Mouse (Mus musculus): ENCODE data around the gene Fads1. TPM values are rescaled to one million over a fixed set of nuclear protein-coding genes. Genes with fewer than 3 reads are reported as not detected.

Gene Fads1
- polyA plus RNA-seq, 1 experiment from 2014 or later: 89.6 TPM

GRCm38 (mm10) chr19:10183299-10183983, 753 bp downstream of the Fads1 start:
- H3K27ac ChIP-seq: peak overlapping the region; percentile 95
- under 1% methylated on average over 35 of the region's 35 CpGs for WGBS
- H3K4me1 ChIP-seq: peaks cover 24% of the 10 kb centered on the region
- H3K9me3 ChIP-seq: 0 out of 2 replicates have a peak, but pooled peaks cover 2% of the 10 kb centered on the region
- peak; percentile 91 for DNase-seq (ENCODE audit: low spot score)
- H3K27me3 ChIP-seq (ENCODE audit: insufficient read depth, poor library complexity, severe bottlenecking): no peaks in the 10 kb centered on the region
- H3K36me3 ChIP-seq: peaks cover 40% of the 10 kb centered on the region
- H3K4me3 ChIP-seq: peak overlapping the region; percentile 82

DNA sequence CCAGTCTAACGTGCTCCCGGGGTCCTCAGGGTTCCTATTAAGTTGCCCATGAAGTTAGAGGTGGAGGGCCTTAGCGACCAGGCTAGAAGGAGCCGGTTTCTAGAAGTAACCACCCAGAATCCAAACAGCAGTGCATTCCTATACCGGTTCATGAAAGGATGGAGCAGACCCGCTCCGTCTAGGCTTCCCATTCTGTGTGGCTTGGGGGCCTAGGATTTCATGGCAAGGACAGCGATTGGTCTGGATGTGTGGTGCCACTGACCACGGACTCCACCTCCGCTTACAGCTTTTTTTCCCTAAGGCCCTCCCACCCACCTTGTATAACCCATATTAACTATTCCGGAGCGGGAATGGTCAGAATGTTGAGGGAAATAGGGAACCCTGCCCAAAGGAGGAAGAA, 1.4 kb downstream of the Fads1 start:
- peak overlapping the region; percentile 82 for H3K4me3 ChIP-seq
- no peaks in the 10 kb centered on the region for H3K9me3 ChIP-seq
- no peak for DNase-seq (ENCODE audit: low spot score)
- no peaks in the 10 kb centered on the region for H3K27me3 ChIP-seq (ENCODE audit: insufficient read depth, poor library complexity, severe bottlenecking)
- 33% methylated on average over 12 of the region's 12 CpGs for WGBS
- H3K27ac ChIP-seq: peak overlapping the region; percentile 95
- peaks cover 47% of the 10 kb centered on the region for H3K36me3 ChIP-seq
- H3K4me1 ChIP-seq: peaks cover 24% of the 10 kb centered on the region

GRCm38 (mm10) chr19:10185876-10186275, 3.2 kb downstream of the Fads1 start:
- DNase-seq (ENCODE audit: low spot score): no peak
- peaks cover 24% of the 10 kb centered on the region for H3K4me1 ChIP-seq
- H3K4me3 ChIP-seq: no peak overlapping the region
- no peaks in the 10 kb centered on the region for H3K9me3 ChIP-seq
- 89% methylated on average over 3 of the region's 3 CpGs for WGBS
- H3K36me3 ChIP-seq: peaks cover 64% of the 10 kb centered on the region
- H3K27ac ChIP-seq: no peak overlapping the region
- no peaks in the 10 kb centered on the region for H3K27me3 ChIP-seq (ENCODE audit: insufficient read depth, poor library complexity, severe bottlenecking)

GRCm38 (mm10) chr19:10186569-10186968, 3.9 kb downstream of the Fads1 start:
- peaks cover 70% of the 10 kb centered on the region for H3K36me3 ChIP-seq
- H3K4me1 ChIP-seq: peaks cover 31% of the 10 kb centered on the region

DNA sequence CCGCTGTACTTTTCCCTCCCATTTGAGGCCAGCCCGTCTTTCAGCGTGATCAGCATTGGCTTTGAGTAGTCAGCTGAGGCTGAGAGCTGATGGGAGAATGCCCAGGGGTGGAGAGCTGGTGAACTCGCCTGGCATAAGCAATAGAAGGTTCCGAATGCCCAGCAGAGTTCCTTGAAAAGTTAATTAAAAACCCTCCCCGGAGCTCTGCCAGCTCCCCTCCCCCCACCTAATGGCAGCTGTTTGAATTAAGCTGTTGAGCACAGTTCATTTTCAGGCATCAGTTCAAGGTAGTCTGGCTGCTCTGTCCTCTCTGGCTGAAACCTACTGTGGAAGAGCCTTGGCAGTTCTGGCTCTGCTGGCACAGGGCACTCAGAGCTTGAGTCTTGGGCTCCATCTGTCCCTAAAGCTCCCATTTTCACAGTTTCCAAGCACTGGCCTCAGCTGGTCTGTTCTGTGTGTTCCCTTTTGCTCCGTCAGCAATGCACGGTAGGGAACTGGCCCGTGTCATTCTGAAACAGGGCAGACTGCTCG, 5.7 kb downstream of the Fads1 start:
- 84% methylated on average over 10 of the region's 10 CpGs for WGBS
- Histone ChIP-seq H3K4me1 (peaks cover 27% of the 10 kb centered on the region), H3K4me3 (no peak overlapping the region), H3K27ac (no peak overlapping the region), H3K9me3 (no peaks in the 10 kb centered on the region), H3K27me3 (ENCODE audit: insufficient read depth, poor library complexity, severe bottlenecking) (no peaks in the 10 kb centered on the region), H3K36me3 (peaks cover 88% of the 10 kb centered on the region)
- DNase-seq (ENCODE audit: low spot score): no peak

More at GRCm38 (mm10) chr19:10186569-10186968, 3.9 kb downstream of the Fads1 start:
- DNase-seq (ENCODE audit: low spot score): no peak
- Histone ChIP-seq H3K4me3 (no peak overlapping the region), H3K9me3 (no peaks in the 10 kb centered on the region), H3K27me3 (ENCODE audit: insufficient read depth, poor library complexity, severe bottlenecking) (no peaks in the 10 kb centered on the region), H3K27ac (no peak overlapping the region)
- 90% methylated on average over 8 of the region's 8 CpGs for WGBS

GRCm38 (mm10) chr19:10189022-10189421, 6.3 kb downstream of the Fads1 start:
- Histone ChIP-seq H3K27ac (no peak overlapping the region), H3K9me3 (no peaks in the 10 kb centered on the region), H3K36me3 (peaks cover 95% of the 10 kb centered on the region), H3K4me3 (no peak overlapping the region), H3K27me3 (ENCODE audit: insufficient read depth, poor library complexity, severe bottlenecking) (no peaks in the 10 kb centered on the region), H3K4me1 (peaks cover 21% of the 10 kb centered on the region)
- DNase-seq (ENCODE audit: low spot score): no peak
- WGBS: 91% methylated on average over 6 of the region's 6 CpGs

- Histone ChIP-seq H3K4me3 (no peak overlapping the region), H3K9me3 (no peaks in the 10 kb centered on the region), H3K4me1 (peaks cover 12% of the 10 kb centered on the region; the same call in 1 of the 2 replicates), H3K27ac (no peak overlapping the region), H3K36me3 (peaks cover 99% of the 10 kb centered on the region), H3K27me3 (ENCODE audit: insufficient read depth, poor library complexity, severe bottlenecking) (no peaks in the 10 kb centered on the region)
- 93% methylated on average over 8 of the region's 8 CpGs for WGBS
- DNase-seq (ENCODE audit: low spot score): no peak
Measured at GRCm38 (mm10) chr19:10189940-10190339, 7.3 kb downstream of the Fads1 start.

- WGBS: 35% methylated on average over 2 of the region's 2 CpGs
Measured at GRCm38 (mm10) chr19:10190796-10191195, 8.1 kb downstream of the Fads1 start.

GRCm38 (mm10) chr19:10191326-10191725, 8.6 kb downstream of the Fads1 start:
- DNase-seq (ENCODE audit: low spot score): no peak
- Histone ChIP-seq H3K4me3 (no peak overlapping the region), H3K27ac (no peak overlapping the region), H3K9me3 (no peaks in the 10 kb centered on the region), H3K36me3 (peaks cover 98% of the 10 kb centered on the region), H3K27me3 (ENCODE audit: insufficient read depth, poor library complexity, severe bottlenecking) (no peaks in the 10 kb centered on the region), H3K4me1 (peaks cover 7% of the 10 kb centered on the region; the same call in 1 of the 2 replicates)
- WGBS: 42% methylated on average over 7 of the region's 7 CpGs

More at GRCm38 (mm10) chr19:10190796-10191195, 8.1 kb downstream of the Fads1 start:
- Histone ChIP-seq H3K9me3 (no peaks in the 10 kb centered on the region), H3K27ac (no peak overlapping the region), H3K36me3 (peaks cover 98% of the 10 kb centered on the region), H3K4me1 (peaks cover 9% of the 10 kb centered on the region; the same call in 1 of the 2 replicates), H3K27me3 (ENCODE audit: insufficient read depth, poor library complexity, severe bottlenecking) (no peaks in the 10 kb centered on the region), H3K4me3 (no peak overlapping the region)
- DNase-seq (ENCODE audit: low spot score): no peak

GRCm38 (mm10) chr19:10194337-10194736, 11.6 kb downstream of the Fads1 start:
- Histone ChIP-seq H3K27ac (no peak overlapping the region), H3K9me3 (no peaks in the 10 kb centered on the region), H3K27me3 (ENCODE audit: insufficient read depth, poor library complexity, severe bottlenecking) (no peaks in the 10 kb centered on the region), H3K4me3 (no peak overlapping the region), H3K36me3 (peaks cover 86% of the 10 kb centered on the region), H3K4me1 (peaks cover 7% of the 10 kb centered on the region; the same call in 1 of the 2 replicates)
- no peak for DNase-seq (ENCODE audit: low spot score)
- 87% methylated on average over 11 of the region's 11 CpGs for WGBS

DNA sequence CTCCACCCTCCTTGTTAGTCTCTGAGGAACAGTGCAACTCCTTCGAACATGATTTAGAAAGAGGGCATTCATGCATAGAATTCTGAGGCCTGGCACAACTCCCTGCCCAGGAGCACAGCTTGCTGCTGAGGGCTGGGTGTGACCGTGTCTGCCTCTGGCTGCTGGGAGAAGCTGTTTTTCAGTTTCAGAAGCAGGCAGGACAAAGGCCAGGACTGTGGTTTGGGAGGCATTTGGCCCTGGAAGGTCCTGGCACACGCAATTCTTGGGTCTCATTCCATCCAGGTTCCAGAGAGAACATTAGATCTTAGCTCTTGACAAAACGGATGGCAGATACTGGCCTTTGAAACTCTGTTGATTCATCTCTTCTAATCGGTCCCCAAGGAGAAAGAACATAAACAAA, 12.6 kb downstream of the Fads1 start:
- no peak for DNase-seq (ENCODE audit: low spot score)
- H3K9me3 ChIP-seq: no peaks in the 10 kb centered on the region
- H3K4me3 ChIP-seq: no peak overlapping the region
- peaks cover 7% of the 10 kb centered on the region for H3K4me1 ChIP-seq
- H3K27me3 ChIP-seq (ENCODE audit: insufficient read depth, poor library complexity, severe bottlenecking): no peaks in the 10 kb centered on the region
- peaks cover 86% of the 10 kb centered on the region for H3K36me3 ChIP-seq
- H3K27ac ChIP-seq: no peak overlapping the region
- WGBS: 86% methylated on average over 5 of the region's 5 CpGs

DNA sequence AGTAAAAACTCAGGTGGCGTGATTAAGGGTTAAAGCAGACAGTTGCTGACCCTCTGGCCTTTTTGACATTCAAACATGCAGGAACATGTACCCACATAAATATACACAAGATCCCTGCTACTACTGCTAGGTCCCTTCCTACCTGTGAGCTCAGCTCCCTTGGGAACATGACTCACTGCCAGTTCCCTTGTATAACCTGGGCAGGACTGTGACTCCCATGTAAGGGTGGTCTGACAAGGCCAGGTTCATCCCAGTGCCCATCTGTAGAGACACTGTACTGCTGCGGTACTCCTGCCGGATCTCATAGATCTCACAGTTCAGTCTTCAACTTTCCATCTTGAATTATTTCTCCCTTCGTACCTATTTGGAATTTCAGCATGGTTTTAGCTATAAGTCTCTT, 14.4 kb downstream of the Fads1 start:
- Histone ChIP-seq H3K4me1 (no peaks in the 10 kb centered on the region; the same call in 1 of the 2 replicates), H3K9me3 (no peaks in the 10 kb centered on the region), H3K27ac (no peak overlapping the region), H3K36me3 (peaks cover 85% of the 10 kb centered on the region), H3K27me3 (ENCODE audit: insufficient read depth, poor library complexity, severe bottlenecking) (no peaks in the 10 kb centered on the region), H3K4me3 (no peak overlapping the region)
- no peak for DNase-seq (ENCODE audit: low spot score)
- WGBS: 93% methylated on average over 4 of the region's 4 CpGs

DNA sequence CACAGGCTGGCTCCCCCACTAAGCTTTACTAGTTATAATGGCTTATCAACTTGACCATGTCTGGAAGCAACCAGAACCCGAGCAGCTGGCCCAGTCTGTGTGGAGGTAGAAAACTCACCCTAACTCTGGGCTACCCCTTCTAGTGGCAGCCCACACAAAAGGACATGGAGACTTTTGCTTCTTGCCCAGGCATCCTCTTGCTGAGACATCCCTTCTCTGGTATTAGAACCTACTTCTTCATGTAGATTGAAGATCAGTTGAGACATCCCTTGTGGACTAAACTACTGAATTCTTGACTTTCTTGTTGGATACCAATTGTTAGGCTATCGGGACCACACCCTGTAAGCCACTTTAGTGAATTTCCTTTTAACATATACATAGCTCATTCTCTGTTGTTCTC, 15.6 kb downstream of the Fads1 start:
- 70% methylated on average over 2 of the region's 2 CpGs for WGBS
- H3K4me1 ChIP-seq: peaks cover 8% of the 10 kb centered on the region
- H3K27me3 ChIP-seq (ENCODE audit: insufficient read depth, poor library complexity, severe bottlenecking): no peaks in the 10 kb centered on the region
- no peak for DNase-seq (ENCODE audit: low spot score)
- peaks cover 73% of the 10 kb centered on the region for H3K36me3 ChIP-seq
- H3K27ac ChIP-seq: no peak overlapping the region
- no peak overlapping the region for H3K4me3 ChIP-seq
- no peaks in the 10 kb centered on the region for H3K9me3 ChIP-seq
